Mouse (Mus musculus) CH12.LX (cell line): ENCODE results near the gene Map3k14. TPM values are rescaled to one million over a fixed set of nuclear protein-coding genes. Genes with fewer than 3 reads are reported as not detected.
A peak's percentile ranks its signal among the peaks of the same experiment; 100 is the strongest.

Experiments
- DNase-seq: peaks from one replicate; pipeline ENCODE4 v3.0.0-alpha.2; 2013; ENCODE audit errors: extremely low read depth
- H3K27ac ChIP-seq: 2 replicates; pipeline ENCODE4 v1.5.1; 2012; ENCODE audit warnings: low read depth, mild to moderate bottlenecking, control low read depth, moderate library complexity; ENCODE audit not compliant: insufficient read depth
- H3K27me3 ChIP-seq: replicated peaks from 2 replicates; pipeline ENCODE3; 2012; ENCODE audit warnings: inconsistent platforms
- H3K36me3 ChIP-seq, 2 experiments: replicated peaks in 1 of 2; 2 replicates each; pipeline versions ENCODE3 to v1.6.1; 2012; ENCODE audit warnings: inconsistent platforms in 1 of 2, low read length in 1 of 2, mild to moderate bottlenecking in 1 of 2, mixed read lengths in 1 of 2, moderate library complexity in 1 of 2; ENCODE audit not compliant: control insufficient read depth in 1 of 2, insufficient read depth in 1 of 2
- H3K4me1 ChIP-seq, 2 experiments: 2 replicates each; pipeline ENCODE4 v1.6.1; 2012; ENCODE audit warnings: inconsistent platforms in 1 of 2, moderate library complexity in 1 of 2; ENCODE audit not compliant: insufficient read depth in 2 of 2, control insufficient read depth in 1 of 2
- H3K4me2 ChIP-seq: 2 replicates; pipeline ENCODE4 v1.6.1; 2012; ENCODE audit warnings: low read depth, mild to moderate bottlenecking, control low read depth; ENCODE audit not compliant: poor library complexity, insufficient read depth, severe bottlenecking
- H3K4me3 ChIP-seq, 3 experiments: fragments of 150-350 bp in 1 of 3; sonication (generic) in 1 of 3; replicated peaks in 1 of 3; 2 replicates each; pipeline versions ENCODE3 to v1.5.1; 2011 to 2012; ENCODE audit warnings: low read depth in 2 of 3, low read length in 2 of 3, mild to moderate bottlenecking in 2 of 3, moderate library complexity in 2 of 3, control low read depth in 1 of 3, improper control_type of control experiment in 1 of 3, inconsistent platforms in 1 of 3, mixed read lengths in 1 of 3; ENCODE audit not compliant: poor library complexity in 1 of 3
- H3K79me2 ChIP-seq: replicated peaks from 2 replicates; pipeline ENCODE4 v1.6.1; 2012; ENCODE audit warnings: mild to moderate bottlenecking, moderate library complexity; ENCODE audit not compliant: control insufficient read depth, poor library complexity, insufficient read depth, severe bottlenecking; ENCODE audit errors: extremely low read depth
- H3K9ac ChIP-seq: 2 replicates; pipeline ENCODE4 v1.6.1; 2012; ENCODE audit warnings: low read depth, mild to moderate bottlenecking, control low read depth, moderate library complexity; ENCODE audit not compliant: insufficient read depth
- H3K9me3 ChIP-seq: replicated peaks from 2 replicates; pipeline ENCODE3; 2012; ENCODE audit warnings: low read length, inconsistent platforms, mixed read lengths
- CHD2 ChIP-seq: IDR thresholded peaks from 2 replicates; pipeline ENCODE4 v1.6.1; 2011; ENCODE audit warnings: low read length, improper control_type of control experiment
- CTCF ChIP-seq, 2 experiments: IDR thresholded peaks in 1 of 2; conservative IDR thresholded peaks in 1 of 2; 2 replicates each; pipeline ENCODE4 v1.5.1; 2011 to 2012; ENCODE audit warnings: low read depth in 2 of 2, low read length in 2 of 2, improper control_type of control experiment in 1 of 2, inconsistent platforms in 1 of 2, mild to moderate bottlenecking in 1 of 2, moderate library complexity in 1 of 2
- ELF1 ChIP-seq: IDR thresholded peaks from 2 replicates; pipeline ENCODE4 v1.6.1; 2014; ENCODE audit warnings: low read depth, mild to moderate bottlenecking, inconsistent platforms, low read length, improper control_type of control experiment
- GABPA ChIP-seq: IDR thresholded peaks from 2 replicates; pipeline ENCODE4 v1.6.1; 2012; ENCODE audit warnings: low read depth, low read length, improper control_type of control experiment, inconsistent platforms; ENCODE audit not compliant: insufficient replicate concordance
- IRF4 ChIP-seq: IDR thresholded peaks from 2 replicates; pipeline ENCODE4 v1.6.1; 2014; ENCODE audit warnings: low read depth, mild to moderate bottlenecking, inconsistent platforms, low read length, improper control_type of control experiment
- KAT2A ChIP-seq: IDR thresholded peaks from 2 replicates; pipeline ENCODE4 v1.6.1; 2012; ENCODE audit warnings: low read length, improper control_type of control experiment, inconsistent platforms; ENCODE audit not compliant: insufficient replicate concordance
- MAX ChIP-seq: IDR thresholded peaks from 2 replicates; pipeline ENCODE4 v1.6.1; 2011; ENCODE audit warnings: low read length, improper control_type of control experiment
- NELFE ChIP-seq: IDR thresholded peaks from 2 replicates; pipeline ENCODE4 v1.6.1; 2011; ENCODE audit warnings: low read depth, low read length, improper control_type of control experiment
- SIN3A ChIP-seq: IDR thresholded peaks from 2 replicates; pipeline ENCODE4 v1.6.1; 2012; ENCODE audit warnings: low read length, improper control_type of control experiment, inconsistent platforms
- SMC3 ChIP-seq: IDR thresholded peaks from 2 replicates; pipeline ENCODE4 v1.6.1; 2011; ENCODE audit warnings: low read depth, low read length, improper control_type of control experiment
- TBP ChIP-seq: conservative IDR thresholded peaks from 2 replicates; pipeline ENCODE4 v1.6.1; 2011; ENCODE audit warnings: low read depth, low read length, improper control_type of control experiment
- TCF12 ChIP-seq: IDR thresholded peaks from 2 replicates; pipeline ENCODE4 v1.6.1; 2014; ENCODE audit warnings: low read depth, mild to moderate bottlenecking, inconsistent platforms, low read length, improper control_type of control experiment
- UBTF ChIP-seq: IDR thresholded peaks from 2 replicates; pipeline ENCODE4 v1.6.1; 2012; ENCODE audit warnings: low read depth, mild to moderate bottlenecking, inconsistent platforms, low read length, improper control_type of control experiment, moderate library complexity
- ZNF384 ChIP-seq: IDR thresholded peaks from 2 replicates; pipeline ENCODE4 v1.6.1; 2012; ENCODE audit warnings: low read depth, low read length, improper control_type of control experiment, inconsistent platforms
- dilution Hi-C: fragments of 300-500 bp; cut with MboI; formaldehyde crosslinking; loops from 2 replicates; pipeline ENCODE4 v1.14.3; 2020; ENCODE audit warnings: low sequenced_read_pairs; ENCODE audit not compliant: extremely low pct_unique_long_range_greater_than_20kb, extremely low pct_ligation_motif_present
- in situ Hi-C: fragments of 300-500 bp; cut with MboI; formaldehyde crosslinking; loops from 3 replicates; pipeline ENCODE4 v1.14.3; 2019; ENCODE audit warnings: low sequenced_read_pairs, low pct_ligation_motif_present, low pct_unique_long_range_greater_than_20kb, mixed read lengths
- polyA plus RNA-seq: library from polyadenylated mRNA; unstranded; fragments of >175 nt; gene quantifications from 2 replicates; pipeline ENCODE4 v1.2.1, GENCODE M21; 2012; ENCODE audit warnings: low read depth; ENCODE audit not compliant: insufficient read length
- total RNA-seq, 2 experiments: library from RNA; depleted of rRNA; stranded (reverse); fragments of 300-350 nt in 1 of 2; fragments of >200 nt in 1 of 2; gene quantifications; 2 replicates each; pipeline ENCODE4 v1.2.3; 2012 to 2014

Gene Map3k14
- total and polyA plus RNA-seq, 3 experiments, result 4.5 to 11.2 (median 9.9) TPM

GRCm38 (mm10) chr11:103174411-103174832, 92.8 kb downstream of the Map3k14 start:
- H3K27me3 ChIP-seq, result no peaks in the 10 kb centered on the region
- peak overlapping the region; percentile 58 for H3K9ac ChIP-seq
- peaks cover 64% of the 10 kb centered on the region for H3K79me2 ChIP-seq
- peak overlapping the region; percentile 99 for H3K27ac ChIP-seq
- TF ChIP-seq ELF1 (0 out of 2 replicates have a peak, but pooled peaks have one; percentile 7), TCF12 (peak; percentile 17; the same call in 1 of the 2 replicates), TBP (0 out of 2 replicates have a peak, but pooled peaks have one; percentile 17), ZNF384 (peak; percentile 76), SMC3 (peak; percentile 16; the same call in 1 of the 2 replicates), CHD2 (no peak), IRF4 (peak; percentile 43), NELFE (no peak), MAX (peak; percentile 55), KAT2A (no peak)
- peak overlapping the region; percentile 93 for H3K4me2 ChIP-seq
- H3K4me1 ChIP-seq, result peaks cover 38 to 89% of the 10 kb centered on the region in 2 experiments
- DNase-seq, result peak; percentile 33
- H3K9me3 ChIP-seq, result no peaks in the 10 kb centered on the region
- peak overlapping the region; percentile 21 to 69 (median 23) for H3K4me3 ChIP-seq
- dilution Hi-C loops (no loop called here), in situ Hi-C loops (loop anchor here (5.0 to 25.0 kb wide), 3 partner anchors 98 to 388 kb away; no protein-coding TSS in a partner anchor)
- H3K36me3 ChIP-seq, result peaks cover 3 to 9% of the 10 kb centered on the region in 2 experiments

DNA sequence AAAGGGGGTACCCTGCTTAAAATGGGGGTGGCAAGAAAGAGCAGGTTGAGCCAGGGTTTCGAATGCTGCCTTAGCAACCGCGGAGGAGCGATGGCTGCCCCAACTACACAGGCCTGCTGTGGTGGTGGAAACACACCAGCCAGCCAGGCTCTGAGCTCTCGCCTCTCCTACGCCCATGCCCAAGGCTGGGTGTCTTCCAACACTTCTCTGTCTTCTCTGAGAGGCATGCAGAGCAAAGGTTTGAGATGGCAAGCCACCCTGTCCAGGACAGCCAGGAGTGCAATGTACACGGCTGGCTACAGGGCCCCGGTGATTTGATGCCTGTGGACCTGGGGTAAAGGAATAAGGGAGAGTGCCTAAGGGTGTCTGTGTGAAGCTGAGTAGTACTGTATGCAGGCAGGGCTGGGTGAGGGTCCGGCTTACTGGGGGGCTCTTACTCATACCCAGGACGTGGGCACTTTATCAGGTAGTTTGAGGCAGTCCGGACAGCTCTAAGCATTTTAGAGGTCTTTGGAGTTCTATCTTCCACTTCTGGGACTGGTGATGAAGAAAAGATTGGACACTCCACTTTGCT, 93.4 kb downstream of the Map3k14 start:
- in situ Hi-C loops, result loop anchor here (5.0 to 25.0 kb wide), 3 partner anchors 98 to 388 kb away; no protein-coding TSS in a partner anchor
- Histone ChIP-seq H3K4me1 (peaks cover 33 to 89% of the 10 kb centered on the region in 2 experiments), H3K9ac (peak overlapping the region; percentile 58), H3K36me3 (peaks cover 0 to 4% of the 10 kb centered on the region in 2 experiments), H3K9me3 (no peaks in the 10 kb centered on the region), H3K4me2 (peak overlapping the region; percentile 93), H3K4me3 (peak overlapping the region; percentile 20 to 69 (median 23)), H3K27me3 (no peaks in the 10 kb centered on the region), H3K27ac (peak overlapping the region; percentile 99), H3K79me2 (peaks cover 58% of the 10 kb centered on the region)
- dilution Hi-C loops, result no loop called here
- peak; percentile 24 for DNase-seq
- TF ChIP-seq IRF4, result no peak; the same call in 1 of the 2 replicates
- TF ChIP-seq UBTF, result 0 out of 2 replicates have a peak, but pooled peaks have one; percentile 36
- no peak for TF ChIP-seq GABPA
- TF ChIP-seq TCF12, result 0 out of 2 replicates have a peak, but pooled peaks have one; percentile 28
- no peak for TF ChIP-seq CTCF (conservative IDR thresholded peaks at IDR 0.05 in 1 of 2, IDR thresholded peaks at IDR 0.05 in 1 of 2; ENCODE audit: low read depth in 2 of 2, low read length in 2 of 2)
- no peak for TF ChIP-seq SIN3A
